Mouse (Mus musculus) stomach, postnatal 0 days (tissue): ENCODE data around the gene Scaf8. TPM values are rescaled to one million over a fixed set of nuclear protein-coding genes. Genes with fewer than 3 reads are reported as not detected.
A peak's percentile ranks its signal among the peaks of the same experiment; 100 is the strongest.
"Not testable (repeated sequence)": the region's sequence is repeated elsewhere in the genome, so short reads cannot be mapped to it uniquely, and the experiment has no call there.

Experiments
- ATAC-seq: fragments of 200-750 bp; cut with Nextera tagmentation; 2 replicates; pipeline ENCODE4 v1.8.0; 2017; ENCODE audit not compliant: low FRiP score, low TSS enrichment
- DNase-seq: peaks from one replicate; pipeline ENCODE4 v3.0.0-alpha.2; 2016; ENCODE audit warnings: low spot score
- H3K27ac ChIP-seq: fragments of 300-500 bp; sonication (generic); replicated peaks from 2 replicates; pipeline ENCODE4 v1.5.1; 2014; ENCODE audit warnings: mild to moderate bottlenecking, control low read depth
- H3K27me3 ChIP-seq: fragments of 300-500 bp; sonication (generic); 2 replicates; pipeline ENCODE4 v1.6.1; 2014; ENCODE audit warnings: low read length; ENCODE audit not compliant: control insufficient read depth, insufficient read depth
- H3K36me3 ChIP-seq: fragments of 300-500 bp; sonication (generic); 2 replicates; pipeline ENCODE4 v1.6.1; 2014; ENCODE audit warnings: low read length, mixed read lengths; ENCODE audit not compliant: control insufficient read depth, insufficient read depth
- H3K4me1 ChIP-seq: fragments of 300-500 bp; sonication (generic); replicated peaks from 2 replicates; pipeline ENCODE4 v1.6.1; 2014; ENCODE audit warnings: antibody characterized with exemption; ENCODE audit not compliant: control insufficient read depth, insufficient read depth
- H3K4me2 ChIP-seq: fragments of 300-500 bp; sonication (generic); replicated peaks from 2 replicates; pipeline ENCODE4 v1.6.1; 2014; ENCODE audit warnings: low read depth, mild to moderate bottlenecking, control low read depth, moderate library complexity
- H3K4me3 ChIP-seq: fragments of 300-500 bp; sonication (generic); 2 replicates; pipeline ENCODE4 v1.5.1; 2014; ENCODE audit warnings: low read depth, low read length, control low read depth
- H3K9ac ChIP-seq: fragments of 300-500 bp; sonication (generic); 2 replicates; pipeline ENCODE4 v1.6.1; 2014; ENCODE audit warnings: mild to moderate bottlenecking, low read length, control low read depth, mixed read lengths
- H3K9me3 ChIP-seq: fragments of 300-500 bp; sonication (generic); 2 replicates; pipeline ENCODE4 v1.6.1; 2016; ENCODE audit warnings: low read length; ENCODE audit not compliant: control insufficient read depth
- CTCF ChIP-seq: IDR thresholded peaks from 2 replicates; pipeline ENCODE4 v1.5.1; 2016; ENCODE audit warnings: antibody characterized with exemption, low read depth, mild to moderate bottlenecking, moderate library complexity
- EP300 ChIP-seq: optimal IDR thresholded peaks from 2 replicates; pipeline ENCODE3; 2016; ENCODE audit warnings: antibody characterized with exemption
- WGBS: fragments of 180-500 bp; shearing (Covaris S2); extraction: QIAGEN DNeasy Blood & Tissue Kit; methylation state at CpG from one replicate; pipeline ENCODE4 v1.1.7; 2014; 5-methylcytosine and 5-hydroxymethylcytosine counted together
- polyA plus RNA-seq: library from polyadenylated mRNA; unstranded; fragments of >200 nt; fragmentation: Nextera tagmentation; extraction: Ambion mirVana; gene quantifications from 2 replicates; pipeline ENCODE4 v1.2.1, GENCODE M21; 2015

Scaf8 gene
- polyA plus RNA-seq, 1 experiment from 2014 or later: 6.7 TPM

GRCm38 (mm10) chr17:3151181-3151580 lies 36.4 kb downstream of the Scaf8 start:
- Histone ChIP-seq H3K9ac (no peak overlapping the region), H3K9me3 (no peaks in the 10 kb centered on the region), H3K4me3 (no peak overlapping the region), H3K27me3 (no peaks in the 10 kb centered on the region), H3K36me3 (0 out of 2 replicates have a peak, but pooled peaks cover 4% of the 10 kb centered on the region), H3K4me2 (no peak overlapping the region), H3K4me1 (no peaks in the 10 kb centered on the region), H3K27ac (no peak overlapping the region)
- no peak for DNase-seq
- ATAC-seq: no peak
- no peak for TF ChIP-seq EP300
- TF ChIP-seq CTCF: no peak

GRCm38 (mm10) chr17:3156176-3156575 lies 41.4 kb downstream of the Scaf8 start:
- not testable (repeated sequence) for H3K27me3 ChIP-seq, H3K4me1 ChIP-seq, ATAC-seq, H3K9me3 ChIP-seq, H3K4me3 ChIP-seq, H3K9ac ChIP-seq, DNase-seq, H3K36me3 ChIP-seq, H3K4me2 ChIP-seq, H3K27ac ChIP-seq
- WGBS: 83% methylated on average over 9 of the region's 9 CpGs

- H3K9ac ChIP-seq: no peak overlapping the region
- no peaks in the 10 kb centered on the region for H3K4me1 ChIP-seq
- H3K9me3 ChIP-seq: no peaks in the 10 kb centered on the region
- ATAC-seq: no peak
- TF ChIP-seq EP300 (no peak), CTCF (no peak)
- H3K4me2 ChIP-seq: no peak overlapping the region
- H3K36me3 ChIP-seq: peaks cover 6% of the 10 kb centered on the region; the same call in 1 of the 2 replicates
- DNase-seq: no peak
- no peaks in the 10 kb centered on the region for H3K27me3 ChIP-seq
- H3K4me3 ChIP-seq: no peak overlapping the region
- H3K27ac ChIP-seq: no peak overlapping the region
Measured at GRCm38 (mm10) chr17:3157016-3157415, 42.2 kb downstream of the Scaf8 start.

DNA sequence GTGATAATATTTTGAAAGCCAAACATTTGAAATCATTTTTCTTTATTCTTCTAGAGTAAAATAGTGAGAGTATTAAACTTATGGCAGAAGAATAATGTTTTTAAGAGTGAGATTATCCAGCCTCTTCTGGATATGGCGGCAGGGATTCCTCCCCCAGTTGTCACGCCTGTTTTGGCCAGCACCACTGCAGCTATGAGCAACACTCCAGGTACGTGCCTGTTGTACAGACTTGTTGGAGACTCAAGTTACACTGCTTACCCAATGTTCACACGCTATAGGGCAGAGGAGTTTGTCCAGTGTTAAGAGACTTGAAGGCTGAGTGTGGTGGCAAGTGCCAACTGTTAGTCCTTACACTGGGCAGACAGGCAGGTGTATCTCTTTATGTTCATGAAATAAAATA lies 48.1 kb downstream of the Scaf8 start:
- H3K27me3 ChIP-seq: no peaks in the 10 kb centered on the region
- H3K4me1 ChIP-seq: no peaks in the 10 kb centered on the region
- no peak overlapping the region for H3K27ac ChIP-seq
- WGBS: 56% methylated on average over 4 of the region's 4 CpGs
- ATAC-seq (peak; percentile 71; the same call in 1 of the 2 replicates), DNase-seq (no peak)
- no peak overlapping the region for H3K9ac ChIP-seq
- TF ChIP-seq CTCF: no peak
- peak; percentile 27 for TF ChIP-seq EP300
- no peaks in the 10 kb centered on the region for H3K9me3 ChIP-seq
- H3K4me3 ChIP-seq: no peak overlapping the region
- H3K36me3 ChIP-seq: no peaks in the 10 kb centered on the region; the same call in 1 of the 2 replicates
- no peak overlapping the region for H3K4me2 ChIP-seq

- H3K27ac ChIP-seq, H3K9me3 ChIP-seq, H3K4me1 ChIP-seq, ATAC-seq, DNase-seq, H3K4me2 ChIP-seq, H3K27me3 ChIP-seq, H3K4me3 ChIP-seq, H3K36me3 ChIP-seq, H3K9ac ChIP-seq: not testable (repeated sequence)
- WGBS: 95% methylated on average over 1 of the region's 1 CpGs
Measured at GRCm38 (mm10) chr17:3180425-3180945, 65.7 kb downstream of the Scaf8 start.

- not testable (repeated sequence) for DNase-seq, ATAC-seq, H3K27me3 ChIP-seq, H3K27ac ChIP-seq, H3K4me3 ChIP-seq, H3K9ac ChIP-seq, H3K4me1 ChIP-seq, H3K9me3 ChIP-seq, H3K4me2 ChIP-seq
- peaks cover 17% of the 10 kb centered on the region for H3K36me3 ChIP-seq
Measured at GRCm38 (mm10) chr17:3195483-3195882, 80.7 kb downstream of the Scaf8 start.
